Mouse (Mus musculus): ENCODE data around the gene Klf3. TPM values are rescaled to one million over a fixed set of nuclear protein-coding genes. Genes with fewer than 3 reads are reported as not detected.
A peak's percentile ranks its signal among the peaks of the same experiment; 100 is the strongest.
"Not testable (repeated sequence)": the region's sequence is repeated elsewhere in the genome, so short reads cannot be mapped to it uniquely, and the experiment has no call there.

The Klf3 gene
- total RNA-seq, 2 experiments from 2014 or later: 23.7 to 26.6 TPM

GRCm38 (mm10) chr5:64865219-64865964 lies 62.2 kb downstream of the Klf3 start:
- intact Hi-C loops (cut with DNase I; ENCODE audit: low total_unique reads): loop anchor here (10.0 kb wide), 3 partner anchors 51 to 581 kb away; no protein-coding TSS in a partner anchor
- no peak for DNase-seq

- intact Hi-C loops (cut with DNase I; ENCODE audit: low total_unique reads): loop anchor here (10.0 kb wide), 3 partner anchors 52 to 582 kb away; no protein-coding TSS in a partner anchor
- DNase-seq: peak; percentile 86
These were observed 63.3 kb downstream of the Klf3 start for GRCm38 (mm10) chr5:64866331-64867050.

DNA sequence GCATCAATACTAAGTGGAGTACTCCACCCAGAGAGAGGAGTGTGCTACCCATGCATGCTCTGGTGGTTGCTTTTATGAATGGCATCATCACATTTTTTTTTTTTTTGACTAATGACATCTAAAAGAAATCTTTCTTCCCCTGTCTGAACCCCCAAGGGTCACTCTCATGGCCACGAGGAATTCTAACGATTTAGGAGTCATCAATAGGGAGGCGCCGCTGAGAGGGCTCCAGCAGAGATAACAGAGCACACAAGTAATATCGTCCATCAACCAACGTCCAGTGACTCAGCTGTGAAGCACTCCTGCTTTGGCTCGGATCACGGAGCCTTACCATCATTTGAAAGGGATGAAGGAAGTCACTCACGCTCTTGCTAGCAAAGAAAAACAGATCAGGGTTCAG lies 63.9 kb downstream of the Klf3 start:
- intact Hi-C loops (cut with DNase I; ENCODE audit: low total_unique reads): loop anchor here (10.0 kb wide), 3 partner anchors 52 to 582 kb away; no protein-coding TSS in a partner anchor
- DNase-seq: no peak

DNA sequence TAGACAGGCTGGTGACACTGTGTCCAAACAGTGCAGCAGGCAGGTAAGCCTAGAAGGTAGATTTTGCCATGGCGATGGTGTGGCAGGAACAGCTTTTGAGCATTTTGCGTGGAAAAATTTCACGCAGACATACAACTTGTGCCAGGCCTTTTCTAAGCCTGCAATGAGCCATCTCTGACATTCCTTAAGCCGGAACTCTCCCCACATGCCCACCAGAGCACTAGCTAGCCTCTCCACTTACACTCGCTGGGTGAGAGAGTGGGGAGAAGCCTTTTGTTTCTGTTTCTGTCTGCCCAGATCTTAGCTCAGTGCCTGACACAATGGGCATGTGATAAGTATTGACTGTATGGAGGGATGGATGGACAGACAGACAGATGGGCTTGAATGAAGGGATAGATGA lies 64.4 kb downstream of the Klf3 start:
- intact Hi-C loops (cut with DNase I; ENCODE audit: low total_unique reads): loop anchor here (10.0 kb wide), 3 partner anchors 53 to 583 kb away; no protein-coding TSS in a partner anchor
- no peak for DNase-seq

DNA sequence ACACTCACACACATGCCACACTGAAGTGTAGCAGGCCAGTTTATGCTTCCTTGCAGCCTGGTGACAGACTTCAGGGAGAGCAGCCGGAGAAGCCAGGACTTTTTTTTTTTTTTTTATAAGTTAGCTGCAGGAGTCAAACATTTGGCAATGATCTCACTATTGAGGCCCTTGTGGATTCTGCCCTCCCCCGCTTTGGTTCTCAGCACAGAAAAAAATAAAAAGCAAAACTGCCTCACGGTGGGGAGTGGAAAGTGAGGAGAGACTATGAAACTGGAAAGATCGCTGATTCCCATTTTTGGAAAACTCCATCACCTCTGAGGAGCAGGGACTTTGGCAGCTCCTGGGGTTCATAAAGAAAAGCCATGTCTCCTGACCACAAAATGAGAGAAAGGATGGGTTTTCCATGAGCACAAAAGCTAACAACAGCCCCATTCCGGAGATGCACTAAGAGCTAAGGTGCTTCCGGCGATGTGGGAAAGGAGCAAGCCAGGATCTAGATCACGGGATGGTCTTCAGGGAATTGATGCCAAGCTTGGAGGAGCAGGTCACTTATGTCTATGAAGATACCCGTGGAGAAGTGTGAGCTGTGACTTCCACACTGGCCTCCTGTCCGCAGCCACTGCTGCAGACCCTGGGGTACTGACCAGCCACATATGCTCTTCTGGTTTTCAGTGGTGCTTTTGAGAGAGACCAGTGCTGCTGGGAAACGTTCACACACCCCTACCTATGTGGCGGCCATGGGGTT lies 73.1 kb downstream of the Klf3 start:
- intact Hi-C loops (cut with DNase I; ENCODE audit: low total_unique reads): no loop called here
- no peak for DNase-seq

GRCm38 (mm10) chr5:64877235-64878026 lies 74.2 kb downstream of the Klf3 start:
- intact Hi-C loops (cut with DNase I; ENCODE audit: low total_unique reads): no loop called here
- no peak for DNase-seq

- DNase-seq: peak; percentile 78
- intact Hi-C loops (cut with DNase I; ENCODE audit: low total_unique reads): no loop called here
These were observed 74.8 kb downstream of the Klf3 start for GRCm38 (mm10) chr5:64878027-64878425.

GRCm38 (mm10) chr5:64878526-64878925 lies 75.3 kb downstream of the Klf3 start:
- no peak for DNase-seq
- intact Hi-C loops (cut with DNase I; ENCODE audit: low total_unique reads): no loop called here

GRCm38 (mm10) chr5:64879241-64879640 lies 76.1 kb downstream of the Klf3 start:
- intact Hi-C loops (cut with DNase I; ENCODE audit: low total_unique reads): no loop called here
- no peak for DNase-seq

DNA sequence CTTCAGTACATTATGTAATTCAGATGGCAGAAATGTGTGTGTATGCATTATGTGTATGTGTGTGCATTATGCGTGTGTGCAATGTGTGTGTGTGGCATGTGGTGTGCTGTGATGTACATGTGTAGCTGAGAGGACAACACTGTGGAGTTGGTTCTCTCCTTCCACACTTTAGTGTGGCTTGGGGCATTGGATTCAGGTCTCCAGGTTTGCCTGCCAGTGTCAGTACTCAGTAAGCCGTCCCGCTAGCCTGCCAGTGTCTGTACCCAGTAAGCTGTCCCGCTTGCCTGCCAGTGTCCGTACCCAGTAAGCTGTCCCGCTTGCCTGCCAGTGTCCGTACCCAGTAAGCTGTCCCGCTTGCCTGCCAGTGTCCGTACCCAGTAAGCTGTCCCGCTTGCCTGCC lies 78.4 kb downstream of the Klf3 start:
- intact Hi-C loops (cut with DNase I; ENCODE audit: low total_unique reads): loop anchor here (10.0 kb wide), 2 partner anchors 83 to 363 kb away; partner anchors contain the start of gene Tlr6
- not testable (repeated sequence) for DNase-seq

- DNase-seq: not testable (repeated sequence)
- intact Hi-C loops (cut with DNase I; ENCODE audit: low total_unique reads): loop anchor here (10.0 kb wide), 2 partner anchors 83 to 363 kb away; partner anchors contain the start of gene Tlr6
These were observed 78.8 kb downstream of the Klf3 start for GRCm38 (mm10) chr5:64881976-64882375.

Other genes starting within 250 kb of the Klf3 start
- gene Tlr1, start 130.2 kb downstream of the Klf3 start, total RNA-seq (2021): under 1 TPM; 0.18 to 0.39 TPM
- gene Tlr6, start 156.7 kb downstream of the Klf3 start, total RNA-seq (2021): 1 to 10 TPM; 1.4 to 1.9 TPM
- 10 to 100 TPM; 20.2 to 31.6 TPM for gene Fam114a1, start 166.7 kb downstream of the Klf3 start, total RNA-seq (2021)

Data from gastrocnemius, postnatal 14 days (tissue).